8 mouse cellular contexts compared by ENCODE assay signal in genomic region chr11:11685853-11686395, GRCm38 (mm10). TPM values are rescaled to one million over a fixed set of nuclear protein-coding genes. Genes with fewer than 3 reads are reported as not detected.
DNase-seq lines count a peak whose midpoint lies in the region; ATAC-seq lines count a peak whose summit lies in the region.

No protein-coding gene starts in this region.

- peak overlapping the region; percentile 51 for H3K9ac ChIP-seq in forebrain, embryonic 16.5 days (replicated peaks; ENCODE audit: low read depth, low read length)

- H3K4me3 ChIP-seq in forebrain, embryonic 16.5 days (replicated peaks; ENCODE audit: low read length): peak overlapping the region; percentile 59

- H3K4me1 ChIP-seq in forebrain, embryonic 16.5 days (replicated peaks; ENCODE audit: control insufficient read depth, insufficient read depth, low read length): peaks cover 20% of the 10 kb centered on the region

- H3K27me3 ChIP-seq in forebrain, embryonic 16.5 days (replicated peaks; ENCODE audit: control insufficient read depth, insufficient read depth, low read length): peaks cover 25% of the 10 kb centered on the region

- H3K36me3 ChIP-seq in forebrain, embryonic 16.5 days (ENCODE audit: control insufficient read depth, insufficient read depth): no peaks in the 10 kb centered on the region

- peak; percentile 73 for ATAC-seq in forebrain, embryonic 16.5 days

- H3K4me2 ChIP-seq in forebrain, embryonic 16.5 days (ENCODE audit: low read length): peak overlapping the region; percentile 98

- no peaks in the 10 kb centered on the region for H3K9me3 ChIP-seq in forebrain, embryonic 16.5 days (ENCODE audit: control insufficient read depth, low read length)

- H3K27ac ChIP-seq in forebrain, embryonic 16.5 days (ENCODE audit: low read length): no peak overlapping the region; the same call in 1 of the 2 replicates

- WGBS in forebrain, embryonic 16.5 days: under 1% methylated on average over 59 of the region's 66 CpGs

- DNase-seq in 416B (ENCODE audit: low read depth): peak; percentile 78
- DNase-seq in adrenal gland, adult 8-10 months: peak; percentile 31
- DNase-seq in heart, postnatal 25 days (ENCODE audit: low spot score): peak; percentile 33
- DNase-seq in layer of hippocampus, adult 9-11 months: peak; percentile 69
- peak; percentile 75 for DNase-seq in lung, postnatal 14 days
- DNase-seq in ovary, postnatal 10 days (ENCODE audit: low spot score): peak; percentile 33
- DNase-seq in thymus, postnatal 10 days (ENCODE audit: low spot score in 2 of 2): peak; percentile 83 to 88

- intact Hi-C loops in heart, postnatal 25 days (cut with DNase I): no loop called here

RNA-seq across cellular contexts. Expression of gene Ikzf1, which starts 1.1 kb away (rescaled TPM):
- 1 to 10 TPM; 2.7 to 6.3 (median 3.7) TPM for total RNA-seq in adrenal gland, adult 8-10 months (2022)
- polyA plus RNA-seq in forebrain, embryonic 16.5 days (2015; fragmentation: Nextera tagmentation; extraction: Ambion mirVana): 1.9 and 2.6 TPM in 2 replicates
- 1 to 10 TPM; 1.8 to 2.2 TPM for total RNA-seq in heart, postnatal 25 days (2021)

RNA-seq across cellular contexts. Expression of gene 4930512M02Rik, which starts 58.3 kb away (rescaled TPM):
- not detected for total RNA-seq in adrenal gland, adult 8-10 months (2022)
- not detected in 2 replicates for polyA plus RNA-seq in forebrain, embryonic 16.5 days (2015; fragmentation: Nextera tagmentation; extraction: Ambion mirVana)
- not detected for total RNA-seq in heart, postnatal 25 days (2021)

Comparison
In these comparisons a context has a peak if more than half of its experiments do, and no peak if none do; other contexts are left out.
1. DNase-seq: peak in every context shown above with its lines; median percentile 86 in thymus, postnatal 10 days; 78 in 416B; 75 in lung, postnatal 14 days; 69 in layer of hippocampus, adult 9-11 months; 33 in heart, postnatal 25 days; 33 in ovary, postnatal 10 days; 31 in adrenal gland, adult 8-10 months.